Mouse (Mus musculus): ENCODE results near the gene Gm8994. TPM values are rescaled to one million over a fixed set of nuclear protein-coding genes. Genes with fewer than 3 reads are reported as not detected.

Gm8994 gene
- not detected for total RNA-seq (2023)

GRCm38 (mm10) chr6:136327239-136327638 is at the start of gene Gm8994:
Gene Gm8994 (plus strand): TSS chr6:136327539.

Other genes with a start within 250 kb of the Gm8994 start
- not detected for gene Grin2b, start 154.0 kb upstream of the Gm8994 start, total RNA-seq (2023)
- not detected for gene E330021D16Rik, start 88.0 kb downstream of the Gm8994 start, total RNA-seq (2023)
- gene Atf7ip, start 178.6 kb downstream of the Gm8994 start, total RNA-seq (2023) = 221 TPM

Measured in CD4-positive naive resting alpha-beta T cell, adult 57 days (primary cell).